Mouse (Mus musculus) liver, postnatal 0 days (tissue): ENCODE results near the gene Ces1b.

Source experiments
- CTCF ChIP-seq: sonication (generic); IDR thresholded peaks from 2 replicates; pipeline ENCODE4 v1.5.1; 2016; ENCODE audit warnings: antibody characterized with exemption, low read depth
- EP300 ChIP-seq: IDR thresholded peaks from 2 replicates; pipeline ENCODE4 v1.6.1; 2016; ENCODE audit warnings: antibody characterized with exemption, low read depth, mild to moderate bottlenecking

DNA sequence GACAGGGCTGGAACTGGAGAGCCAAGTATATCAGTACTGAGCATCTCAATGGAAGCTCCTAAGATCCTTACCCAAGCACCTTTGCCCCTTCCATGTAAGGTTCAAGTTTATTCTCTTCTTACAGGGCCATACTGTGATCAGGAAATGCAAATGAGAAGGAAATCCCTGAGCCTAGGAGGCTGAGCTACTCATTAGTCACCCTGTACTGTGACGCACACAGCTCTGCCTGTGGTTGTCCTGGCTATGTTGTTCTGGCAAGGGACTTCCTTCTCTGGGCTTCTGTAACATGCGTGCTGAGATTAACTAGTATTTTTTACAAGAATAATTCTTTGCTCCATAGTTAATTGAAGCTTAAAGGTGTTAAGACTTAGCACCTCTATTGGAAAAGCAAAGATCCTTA is 49.2 kb downstream of the Ces1b start:
- TF ChIP-seq CTCF (no peak), EP300 (no peak)
